Mouse (Mus musculus) MN1 (cell line): ENCODE measurements around the gene Tspan14.

Source experiments
- DNase-seq: peaks from one replicate; pipeline ENCODE4 v3.0.0-alpha.2; 2016; ENCODE audit warnings: low spot score

Gene Tspan14

GRCm38 (mm10) chr14:40885225-40885624 lies 81.4 kb downstream of the Tspan14 start:
- DNase-seq: no peak

GRCm38 (mm10) chr14:40874565-40874964 lies 92.0 kb downstream of the Tspan14 start:
- DNase-seq: no peak

- DNase-seq: no peak
Measured at GRCm38 (mm10) chr14:40873961-40874360, 92.6 kb downstream of the Tspan14 start.

GRCm38 (mm10) chr14:40870598-40870997 lies 96.0 kb downstream of the Tspan14 start:
- DNase-seq: no peak

GRCm38 (mm10) chr14:40864811-40865514 lies 101.6 kb downstream of the Tspan14 start:
- no peak for DNase-seq

GRCm38 (mm10) chr14:40863659-40864058 lies 102.9 kb downstream of the Tspan14 start:
- no peak for DNase-seq

- DNase-seq: no peak
Measured at GRCm38 (mm10) chr14:40863022-40863421, 103.6 kb downstream of the Tspan14 start.
